Mouse (Mus musculus) midbrain, embryonic 11.5 days (tissue): ENCODE data around the gene Ush2a. TPM values are rescaled to one million over a fixed set of nuclear protein-coding genes. Genes with fewer than 3 reads are reported as not detected.

Experiments used
- ATAC-seq: fragments of 200-750 bp; cut with Nextera tagmentation; 2 replicates; pipeline ENCODE4 v1.8.0; 2017; ENCODE audit warnings: moderate TSS enrichment, moderate library complexity; ENCODE audit not compliant: low FRiP score
- DNase-seq: peaks from one replicate; pipeline ENCODE4 v3.0.0; 2015; ENCODE audit warnings: low spot score; ENCODE audit errors: missing footprints
- H3K27ac ChIP-seq: fragments of 300-500 bp; sonication (generic); 2 replicates; pipeline ENCODE4 v1.5.1; 2014; ENCODE audit warnings: low read depth, low read length
- H3K27me3 ChIP-seq: fragments of 300-500 bp; sonication (generic); 2 replicates; pipeline ENCODE4 v1.6.1; 2014; ENCODE audit warnings: mild to moderate bottlenecking, low read length, moderate library complexity, mixed read lengths; ENCODE audit not compliant: control insufficient read depth, insufficient read depth
- H3K36me3 ChIP-seq: fragments of 300-500 bp; sonication (generic); 2 replicates; pipeline ENCODE4 v1.6.1; 2014; ENCODE audit warnings: mild to moderate bottlenecking, low read length, moderate library complexity, mixed read lengths; ENCODE audit not compliant: control insufficient read depth, insufficient read depth
- H3K4me1 ChIP-seq: fragments of 300-500 bp; sonication (generic); 2 replicates; pipeline ENCODE4 v1.6.1; 2014; ENCODE audit warnings: low read length; ENCODE audit not compliant: control insufficient read depth, insufficient read depth
- H3K4me2 ChIP-seq: fragments of 300-500 bp; sonication (generic); 2 replicates; pipeline ENCODE4 v1.6.1; 2014; ENCODE audit warnings: mild to moderate bottlenecking, moderate library complexity
- H3K4me3 ChIP-seq: fragments of 300-500 bp; sonication (generic); 2 replicates; pipeline ENCODE4 v1.5.1; 2014; ENCODE audit warnings: low read depth, low read length
- H3K9ac ChIP-seq: fragments of 300-500 bp; sonication (generic); 2 replicates; pipeline ENCODE4 v1.6.1; 2014; ENCODE audit warnings: low read length
- H3K9me3 ChIP-seq: fragments of 300-500 bp; sonication (generic); 2 replicates; pipeline ENCODE4 v1.6.1; 2016; ENCODE audit warnings: low read length; ENCODE audit not compliant: control insufficient read depth
- WGBS: fragments of 180-500 bp; shearing (Covaris S2); extraction: QIAGEN DNeasy Blood & Tissue Kit; methylation state at CpG from one replicate; pipeline ENCODE4 v1.1.7; 2014; 5-methylcytosine and 5-hydroxymethylcytosine counted together
- polyA plus RNA-seq: library from polyadenylated mRNA; unstranded; fragments of >200 nt; fragmentation: Nextera tagmentation; extraction: Ambion mirVana; gene quantifications from 2 replicates; pipeline ENCODE4 v1.2.1, GENCODE M21; 2014

Ush2a gene
- polyA plus RNA-seq, 1 experiment from 2014 or later = 0.04 TPM

GRCm38 (mm10) chr1:189012846-189013586, 751.2 kb downstream of the Ush2a start:
- no peak overlapping the region for H3K4me3 ChIP-seq
- no peaks in the 10 kb centered on the region; the same call in 1 of the 2 replicates for H3K27me3 ChIP-seq
- no peak overlapping the region for H3K4me2 ChIP-seq
- H3K4me1 ChIP-seq = peaks cover 5% of the 10 kb centered on the region; the same call in 1 of the 2 replicates
- no peak for ATAC-seq
- no peaks in the 10 kb centered on the region for H3K9me3 ChIP-seq
- no peaks in the 10 kb centered on the region for H3K36me3 ChIP-seq
- no peak overlapping the region for H3K27ac ChIP-seq
- H3K9ac ChIP-seq = no peak overlapping the region
- peak; percentile 86 for DNase-seq
- 9% methylated on average over 16 of the region's 16 CpGs for WGBS

- no peak overlapping the region for H3K4me2 ChIP-seq
- no peaks in the 10 kb centered on the region for H3K36me3 ChIP-seq
- DNase-seq (no peak), ATAC-seq (no peak)
- no peak overlapping the region for H3K4me3 ChIP-seq
- no peak overlapping the region for H3K9ac ChIP-seq
- no peak overlapping the region for H3K27ac ChIP-seq
- no peaks in the 10 kb centered on the region; the same call in 1 of the 2 replicates for H3K27me3 ChIP-seq
- WGBS = 7% methylated on average over 4 of the region's 4 CpGs
- H3K4me1 ChIP-seq = peaks cover 5% of the 10 kb centered on the region; the same call in 1 of the 2 replicates
- H3K9me3 ChIP-seq = no peaks in the 10 kb centered on the region
Measured at GRCm38 (mm10) chr1:189013587-189013921, 751.7 kb downstream of the Ush2a start.
